Mouse (Mus musculus) olfactory bulb, adult 2 months (tissue): Measurements from ENCODE around the gene Ccnq. TPM values are rescaled to one million over a fixed set of nuclear protein-coding genes. Genes with fewer than 3 reads are reported as not detected.

Experiments
- H3K27ac ChIP-seq: fragments of 200-500 bp; 2 replicates; pipeline ENCODE4 v1.5.1; 2012; ENCODE audit warnings: low read depth, low read length; ENCODE audit not compliant: insufficient read depth
- H3K4me1 ChIP-seq: fragments of 200-500 bp; 2 replicates; pipeline ENCODE4 v1.6.1; 2012; ENCODE audit warnings: low read length; ENCODE audit not compliant: control insufficient read depth, insufficient read depth
- H3K4me3 ChIP-seq: fragments of 200-500 bp; 2 replicates; pipeline ENCODE4 v1.5.1; 2012; ENCODE audit warnings: mild to moderate bottlenecking, low read depth, low read length, moderate library complexity; ENCODE audit not compliant: insufficient read depth
- CTCF ChIP-seq: fragments of 200-500 bp; IDR thresholded peaks from 2 replicates; pipeline ENCODE4 v1.5.1; 2012; ENCODE audit warnings: low read depth, mild to moderate bottlenecking, low read length, moderate library complexity; ENCODE audit not compliant: insufficient read depth
- POLR2A ChIP-seq: fragments of 200-500 bp; IDR thresholded peaks from 2 replicates; pipeline ENCODE4 v1.6.1; 2012; ENCODE audit warnings: mild to moderate bottlenecking, low read depth, low read length, moderate library complexity; ENCODE audit not compliant: insufficient read depth
- WGBS: fragments of 180-500 bp; shearing (Covaris S2); methylation state at CpG from one replicate; pipeline ENCODE4 v1.1.7; 2018; 5-methylcytosine and 5-hydroxymethylcytosine counted together
- polyA plus RNA-seq: library from polyadenylated mRNA; stranded (reverse); fragments of >200 nt; gene quantifications from 2 replicates; pipeline ENCODE4 v1.2.4, GENCODE M21; 2012; ENCODE audit warnings: low replicate concordance; ENCODE audit not compliant: missing spikeins, insufficient read depth, insufficient read length

Ccnq gene
- polyA plus RNA-seq, 1 experiment, result not detected

DNA sequence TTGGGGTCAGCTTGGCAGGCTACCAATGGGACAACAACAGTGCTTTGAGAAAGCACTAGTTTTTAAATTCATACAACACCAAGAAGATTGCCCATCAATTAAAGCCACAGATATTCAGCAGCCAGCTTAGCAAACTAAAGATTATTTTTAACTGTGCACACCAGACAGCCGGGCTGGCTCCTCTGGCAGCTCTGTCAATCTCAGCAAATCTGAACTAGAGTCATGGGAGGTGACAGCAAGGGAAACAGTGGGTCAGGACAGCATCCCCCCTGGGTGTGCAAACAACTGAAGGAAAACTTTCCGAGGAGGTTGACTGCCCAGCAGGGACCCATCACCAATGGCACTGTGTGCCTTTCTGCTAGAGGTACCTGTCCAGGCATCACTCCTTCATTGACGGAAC is 9.1 kb downstream of the Ccnq start:
- TF ChIP-seq POLR2A, result no peak
- no peak for TF ChIP-seq CTCF
- no peak overlapping the region for H3K4me3 ChIP-seq
- peaks cover 8% of the 10 kb centered on the region for H3K4me1 ChIP-seq
- H3K27ac ChIP-seq, result no peak overlapping the region
- WGBS, result 65% methylated on average over 3 of the region's 3 CpGs

GRCm38 (mm10) chr11:78741958-78742357 is 9.6 kb downstream of the Ccnq start:
- 26% methylated on average over 7 of the region's 7 CpGs for WGBS
- H3K4me3 ChIP-seq, result no peak overlapping the region
- H3K4me1 ChIP-seq, result peaks cover 8% of the 10 kb centered on the region
- TF ChIP-seq POLR2A (no peak), CTCF (no peak)
- no peak overlapping the region for H3K27ac ChIP-seq

DNA sequence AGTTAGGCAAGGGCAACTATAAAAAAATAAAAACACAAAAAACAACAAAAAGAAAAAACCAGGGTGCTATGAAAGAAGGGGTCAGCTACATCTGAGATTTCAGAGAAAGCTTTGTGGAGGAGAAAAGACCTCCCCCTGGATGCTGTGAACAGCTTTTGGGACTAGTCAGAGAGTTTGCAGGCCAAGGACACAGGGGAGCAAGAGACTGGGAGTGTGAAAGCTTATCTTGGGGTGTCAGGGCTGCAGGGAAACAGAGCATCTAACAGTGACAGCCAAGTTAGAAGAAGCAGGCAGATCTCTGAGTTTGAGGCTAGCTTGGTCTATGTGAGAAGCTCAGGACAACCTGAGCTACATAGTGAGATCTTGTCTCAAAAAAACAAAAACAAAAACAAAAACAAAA is 12.2 kb downstream of the Ccnq start:
- TF ChIP-seq POLR2A, result no peak
- TF ChIP-seq CTCF, result no peak
- no peak overlapping the region for H3K4me3 ChIP-seq
- no peak overlapping the region for H3K27ac ChIP-seq
- H3K4me1 ChIP-seq, result peaks cover 10% of the 10 kb centered on the region

GRCm38 (mm10) chr11:78736877-78737408 is 14.6 kb downstream of the Ccnq start:
- no peak overlapping the region for H3K27ac ChIP-seq
- no peak overlapping the region for H3K4me3 ChIP-seq
- peaks cover 3% of the 10 kb centered on the region for H3K4me1 ChIP-seq
- TF ChIP-seq CTCF, result no peak
- TF ChIP-seq POLR2A, result no peak
- 44% methylated on average over 3 of the region's 3 CpGs for WGBS

DNA sequence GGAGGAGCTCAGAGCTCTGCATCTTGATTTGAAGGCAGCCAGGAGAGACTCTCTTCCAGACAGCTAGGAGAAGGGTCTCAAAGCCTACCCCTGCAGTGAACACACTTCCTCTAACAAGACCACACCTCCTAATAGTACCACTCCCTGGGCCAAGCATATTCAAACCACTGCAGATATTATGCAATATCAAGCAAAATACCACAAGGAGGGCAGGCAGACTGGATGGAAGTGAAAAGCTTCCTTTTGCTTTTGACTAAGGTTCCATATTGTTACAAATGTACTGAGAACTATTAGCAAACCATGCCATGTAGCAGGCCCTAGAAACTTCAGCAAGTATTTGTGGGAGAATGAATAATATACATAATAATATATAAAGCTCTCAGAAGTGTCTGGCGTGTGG is 16.4 kb downstream of the Ccnq start:
- Histone ChIP-seq H3K4me1 (peaks cover 2% of the 10 kb centered on the region; the same call in 1 of the 2 replicates), H3K27ac (no peak overlapping the region), H3K4me3 (no peak overlapping the region)
- no peak for TF ChIP-seq CTCF
- no peak for TF ChIP-seq POLR2A
- 100% methylated on average over 1 of the region's 1 CpGs for WGBS

GRCm38 (mm10) chr11:78732619-78733018 is 18.9 kb downstream of the Ccnq start:
- 91% methylated on average over 6 of the region's 6 CpGs for WGBS
- Histone ChIP-seq H3K27ac (no peak overlapping the region), H3K4me3 (no peak overlapping the region), H3K4me1 (peaks cover 2% of the 10 kb centered on the region; the same call in 1 of the 2 replicates)
- TF ChIP-seq CTCF (no peak), POLR2A (no peak)

GRCm38 (mm10) chr11:78730902-78731301 is 20.6 kb downstream of the Ccnq start:
- Histone ChIP-seq H3K4me1 (0 out of 2 replicates have a peak, but pooled peaks cover 2% of the 10 kb centered on the region), H3K4me3 (no peak overlapping the region), H3K27ac (no peak overlapping the region)
- TF ChIP-seq CTCF (no peak), POLR2A (no peak)
- WGBS, result 47% methylated on average over 2 of the region's 2 CpGs

- 0 out of 2 replicates have a peak, but pooled peaks cover 2% of the 10 kb centered on the region for H3K4me1 ChIP-seq
- TF ChIP-seq POLR2A (no peak), CTCF (no peak)
- H3K4me3 ChIP-seq, result no peak overlapping the region
- WGBS, result 81% methylated on average over 4 of the region's 4 CpGs
- no peak overlapping the region for H3K27ac ChIP-seq
Observed at GRCm38 (mm10) chr11:78728041-78728440, 23.5 kb downstream of the Ccnq start.

- Histone ChIP-seq H3K27ac (no peak overlapping the region), H3K4me1 (0 out of 2 replicates have a peak, but pooled peaks cover 2% of the 10 kb centered on the region), H3K4me3 (no peak overlapping the region)
- TF ChIP-seq POLR2A, result no peak
- TF ChIP-seq CTCF, result no peak
- WGBS, result 61% methylated on average over 3 of the region's 3 CpGs
Observed at GRCm38 (mm10) chr11:78726366-78726765, 25.2 kb downstream of the Ccnq start.
